Mouse (Mus musculus): ENCODE results near the gene Arpp21. TPM values are rescaled to one million over a fixed set of nuclear protein-coding genes. Genes with fewer than 3 reads are reported as not detected.

Gene Arpp21
- polyA plus RNA-seq, 1 experiment from 2014 or later = 54.5 TPM

- Histone ChIP-seq H3K4me2 (no peak overlapping the region), H3K27ac (replicated peaks) (no peak overlapping the region), H3K36me3 (no peaks in the 10 kb centered on the region), H3K27me3 (no peaks in the 10 kb centered on the region), H3K9me3 (no peaks in the 10 kb centered on the region), H3K9ac (no peak overlapping the region), H3K4me3 (no peak overlapping the region), H3K4me1 (replicated peaks) (peaks cover 3% of the 10 kb centered on the region; the same call in 1 of the 2 replicates)
- no peak for ATAC-seq (ENCODE audit: low FRiP score, low read depth)
Observed at GRCm38 (mm10) chr9:112194049-112194448, 41.7 kb downstream of the Arpp21 start.

DNA sequence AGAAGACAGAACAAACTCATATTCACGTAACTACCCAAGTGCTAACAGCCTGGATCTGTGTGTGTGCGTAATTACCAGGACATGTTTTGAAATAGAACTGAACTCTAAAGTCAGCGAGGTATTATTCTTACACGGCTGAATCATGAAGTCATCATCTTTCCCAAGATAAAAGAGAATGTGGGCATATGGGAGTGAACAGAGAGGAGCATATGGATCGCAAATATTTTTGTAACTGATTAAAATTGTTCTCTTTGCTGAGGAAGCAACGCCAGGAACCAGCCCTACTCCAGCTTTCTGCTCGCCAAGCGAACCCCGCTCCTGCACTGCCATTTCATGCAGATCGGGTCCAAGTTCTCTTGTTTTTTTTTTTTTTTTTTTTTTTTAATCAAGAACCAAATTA, 46.3 kb downstream of the Arpp21 start:
- H3K27me3 ChIP-seq = no peaks in the 10 kb centered on the region
- H3K36me3 ChIP-seq = no peaks in the 10 kb centered on the region
- no peak overlapping the region for H3K9ac ChIP-seq
- WGBS = 79% methylated on average over 10 of the region's 10 CpGs
- H3K27ac ChIP-seq (replicated peaks) = no peak overlapping the region
- H3K4me1 ChIP-seq (replicated peaks) = peaks cover 31% of the 10 kb centered on the region
- no peaks in the 10 kb centered on the region for H3K9me3 ChIP-seq
- H3K4me3 ChIP-seq = no peak overlapping the region
- no peak overlapping the region for H3K4me2 ChIP-seq
- no peak for ATAC-seq (ENCODE audit: low FRiP score, low read depth)

- ATAC-seq (ENCODE audit: low FRiP score, low read depth) = no peak
- no peaks in the 10 kb centered on the region for H3K9me3 ChIP-seq
- H3K4me3 ChIP-seq = no peak overlapping the region
- H3K27me3 ChIP-seq = no peaks in the 10 kb centered on the region
- H3K4me2 ChIP-seq = peak overlapping the region; percentile 23
- peak overlapping the region; percentile 48; the same call in 1 of the 2 replicates for H3K27ac ChIP-seq (replicated peaks)
- WGBS = 26% methylated on average over 12 of the region's 12 CpGs
- no peak overlapping the region for H3K9ac ChIP-seq
- H3K4me1 ChIP-seq (replicated peaks) = peaks cover 31% of the 10 kb centered on the region
- H3K36me3 ChIP-seq = no peaks in the 10 kb centered on the region
Observed at GRCm38 (mm10) chr9:112188358-112188893, 47.3 kb downstream of the Arpp21 start.

- WGBS = 34% methylated on average over 14 of the region's 14 CpGs
- H3K27me3 ChIP-seq = no peaks in the 10 kb centered on the region
- no peak overlapping the region for H3K9ac ChIP-seq
- no peak overlapping the region for H3K27ac ChIP-seq (replicated peaks)
- H3K4me1 ChIP-seq (replicated peaks) = peaks cover 31% of the 10 kb centered on the region
- H3K36me3 ChIP-seq = no peaks in the 10 kb centered on the region
- no peaks in the 10 kb centered on the region for H3K9me3 ChIP-seq
- peak overlapping the region; percentile 19 for H3K4me2 ChIP-seq
- H3K4me3 ChIP-seq = no peak overlapping the region
- ATAC-seq (ENCODE audit: low FRiP score, low read depth) = no peak
Observed at GRCm38 (mm10) chr9:112187667-112188066, 48.1 kb downstream of the Arpp21 start.

DNA sequence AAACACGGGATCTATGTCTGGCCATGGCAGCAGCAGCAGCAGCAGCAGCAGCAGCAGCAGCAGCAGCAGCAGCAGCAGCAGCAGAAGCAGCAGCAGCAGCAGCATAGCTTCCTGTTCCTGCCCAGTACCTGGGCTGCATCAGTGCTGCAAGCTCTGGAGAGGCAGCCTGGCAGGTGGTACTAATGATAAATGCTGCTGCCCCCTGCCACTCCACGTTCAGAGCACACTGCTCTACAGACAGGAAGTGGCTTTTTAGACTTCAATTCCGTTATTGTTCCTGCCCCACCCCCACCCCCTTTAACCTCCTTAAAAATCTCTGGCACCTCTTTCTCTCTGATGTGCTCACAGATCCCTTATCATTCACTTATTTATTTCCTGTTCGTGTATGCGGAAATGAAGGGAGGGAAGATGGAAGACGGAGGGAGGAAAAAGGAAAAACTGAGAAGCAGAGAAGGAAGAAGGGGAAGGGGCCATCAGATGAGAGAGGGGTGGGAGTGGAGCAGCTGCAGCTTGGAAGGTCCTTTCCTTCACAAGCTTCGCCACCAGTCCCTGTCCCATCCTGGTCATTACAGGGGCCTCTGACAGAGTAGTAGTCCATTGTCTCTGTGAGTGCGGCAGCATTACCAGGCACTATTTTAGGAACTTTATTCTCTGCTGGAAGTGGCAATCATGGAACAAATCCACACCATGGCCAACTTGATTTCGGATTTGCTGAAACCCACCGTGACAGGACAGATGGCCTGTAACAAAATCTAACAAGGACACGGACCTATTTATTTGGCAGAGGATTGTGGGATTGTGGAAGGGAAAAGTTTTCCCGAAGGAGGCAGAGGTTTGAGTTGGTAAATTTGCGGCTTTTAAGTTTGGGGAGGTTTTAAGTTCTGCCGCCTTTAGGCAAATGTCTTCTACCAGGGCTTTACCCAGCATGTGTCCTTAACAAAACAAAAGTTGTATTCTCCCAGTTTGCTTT, 49.1 kb downstream of the Arpp21 start:
- Histone ChIP-seq H3K27ac (replicated peaks) (no peak overlapping the region), H3K9me3 (no peaks in the 10 kb centered on the region), H3K4me2 (peak overlapping the region; percentile 19; the same call in 1 of the 2 replicates), H3K9ac (no peak overlapping the region), H3K36me3 (no peaks in the 10 kb centered on the region), H3K27me3 (no peaks in the 10 kb centered on the region), H3K4me1 (replicated peaks) (peaks cover 31% of the 10 kb centered on the region), H3K4me3 (no peak overlapping the region)
- no peak; the same call in 1 of the 2 replicates for ATAC-seq (ENCODE audit: low FRiP score, low read depth)
- 20% methylated on average over 14 of the region's 14 CpGs for WGBS

DNA sequence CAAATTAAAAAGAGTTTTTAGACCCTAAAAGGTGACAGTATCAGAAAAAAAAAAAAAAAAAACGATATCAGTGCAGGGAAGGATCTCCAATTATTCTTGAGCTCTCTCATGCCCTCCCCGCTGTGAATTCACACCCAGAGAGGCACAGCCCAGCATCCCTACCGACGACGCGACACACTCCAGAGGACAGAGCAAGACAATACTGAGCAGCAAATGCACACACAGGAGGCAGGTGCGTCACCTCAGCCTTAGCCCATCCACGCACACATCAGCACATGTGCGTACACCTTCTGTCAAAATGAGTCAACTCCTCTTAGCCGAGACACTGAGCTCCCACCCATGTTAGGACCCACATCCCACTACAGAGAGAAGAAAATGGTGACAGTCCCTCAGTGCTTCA, 50.0 kb downstream of the Arpp21 start:
- 60% methylated on average over 10 of the region's 10 CpGs for WGBS
- Histone ChIP-seq H3K4me3 (no peak overlapping the region), H3K4me1 (replicated peaks) (peaks cover 31% of the 10 kb centered on the region), H3K36me3 (no peaks in the 10 kb centered on the region), H3K4me2 (no peak overlapping the region), H3K27me3 (no peaks in the 10 kb centered on the region), H3K9me3 (no peaks in the 10 kb centered on the region), H3K27ac (replicated peaks) (no peak overlapping the region), H3K9ac (no peak overlapping the region)
- ATAC-seq (ENCODE audit: low FRiP score, low read depth) = no peak; the same call in 1 of the 2 replicates

GRCm38 (mm10) chr9:112182738-112183137, 53.0 kb downstream of the Arpp21 start:
- no peak overlapping the region for H3K4me3 ChIP-seq
- no peak overlapping the region for H3K27ac ChIP-seq (replicated peaks)
- H3K4me2 ChIP-seq = no peak overlapping the region
- 0 out of 2 replicates have a peak, but pooled peaks cover 1% of the 10 kb centered on the region for H3K36me3 ChIP-seq
- H3K27me3 ChIP-seq = no peaks in the 10 kb centered on the region
- WGBS = 63% methylated on average over 3 of the region's 3 CpGs
- no peak overlapping the region for H3K9ac ChIP-seq
- ATAC-seq (ENCODE audit: low FRiP score, low read depth) = no peak
- peaks cover 15% of the 10 kb centered on the region for H3K4me1 ChIP-seq (replicated peaks)
- no peaks in the 10 kb centered on the region for H3K9me3 ChIP-seq

- H3K9ac ChIP-seq = no peak overlapping the region
- H3K4me3 ChIP-seq = no peak overlapping the region
- H3K9me3 ChIP-seq = no peaks in the 10 kb centered on the region
- H3K4me2 ChIP-seq = no peak overlapping the region
- no peak overlapping the region for H3K27ac ChIP-seq (replicated peaks)
- 88% methylated on average over 4 of the region's 4 CpGs for WGBS
- no peaks in the 10 kb centered on the region for H3K27me3 ChIP-seq
- H3K4me1 ChIP-seq (replicated peaks) = no peaks in the 10 kb centered on the region
- 0 out of 2 replicates have a peak, but pooled peaks cover 4% of the 10 kb centered on the region for H3K36me3 ChIP-seq
- ATAC-seq (ENCODE audit: low FRiP score, low read depth) = no peak
Observed at GRCm38 (mm10) chr9:112180006-112180405, 55.7 kb downstream of the Arpp21 start.

- H3K36me3 ChIP-seq = peaks cover 7% of the 10 kb centered on the region; the same call in 1 of the 2 replicates
- ATAC-seq (ENCODE audit: low FRiP score, low read depth) = no peak
- no peaks in the 10 kb centered on the region for H3K9me3 ChIP-seq
- no peak overlapping the region for H3K9ac ChIP-seq
- H3K4me2 ChIP-seq = no peak overlapping the region
- 66% methylated on average over 5 of the region's 5 CpGs for WGBS
- no peaks in the 10 kb centered on the region for H3K27me3 ChIP-seq
- peaks cover 8% of the 10 kb centered on the region for H3K4me1 ChIP-seq (replicated peaks)
- H3K4me3 ChIP-seq = no peak overlapping the region
- H3K27ac ChIP-seq (replicated peaks) = no peak overlapping the region
Observed at GRCm38 (mm10) chr9:112178438-112178837, 57.3 kb downstream of the Arpp21 start.

DNA sequence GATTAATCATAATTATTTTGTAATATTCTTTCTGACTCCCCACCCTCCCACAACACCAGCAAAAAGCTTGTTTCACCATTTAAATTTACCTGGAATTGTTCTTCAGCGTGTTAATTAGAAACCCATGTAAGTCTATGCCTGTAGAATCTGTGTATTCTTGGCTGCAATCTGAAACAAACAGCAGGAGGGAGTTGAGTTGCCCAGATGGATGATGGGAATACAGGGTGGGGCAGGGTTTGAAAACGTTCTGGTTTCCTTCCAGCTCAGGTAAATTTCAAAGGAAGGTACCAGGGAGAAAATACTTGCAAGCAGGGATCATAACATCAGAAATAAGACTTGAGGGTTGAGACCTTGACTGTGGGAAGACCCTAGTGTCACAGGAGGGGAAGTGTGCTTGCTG, 58.2 kb downstream of the Arpp21 start:
- no peaks in the 10 kb centered on the region for H3K27me3 ChIP-seq
- ATAC-seq (ENCODE audit: low FRiP score, low read depth) = no peak
- H3K4me1 ChIP-seq (replicated peaks) = peaks cover 8% of the 10 kb centered on the region
- WGBS = 64% methylated on average over 2 of the region's 2 CpGs
- no peaks in the 10 kb centered on the region for H3K9me3 ChIP-seq
- H3K4me2 ChIP-seq = no peak overlapping the region
- peaks cover 13% of the 10 kb centered on the region; the same call in 1 of the 2 replicates for H3K36me3 ChIP-seq
- H3K9ac ChIP-seq = no peak overlapping the region
- H3K4me3 ChIP-seq = no peak overlapping the region
- no peak overlapping the region for H3K27ac ChIP-seq (replicated peaks)

- 61% methylated on average over 6 of the region's 6 CpGs for WGBS
- Histone ChIP-seq H3K4me1 (replicated peaks) (peaks cover 8% of the 10 kb centered on the region), H3K27ac (replicated peaks) (no peak overlapping the region), H3K4me3 (no peak overlapping the region), H3K9ac (no peak overlapping the region), H3K4me2 (no peak overlapping the region), H3K9me3 (no peaks in the 10 kb centered on the region), H3K36me3 (peaks cover 17% of the 10 kb centered on the region; the same call in 1 of the 2 replicates), H3K27me3 (no peaks in the 10 kb centered on the region)
- ATAC-seq (ENCODE audit: low FRiP score, low read depth) = no peak
Observed at GRCm38 (mm10) chr9:112176317-112176716, 59.4 kb downstream of the Arpp21 start.
